Mouse (Mus musculus): ENCODE results near the gene Kcnk3. TPM values are rescaled to one million over a fixed set of nuclear protein-coding genes. Genes with fewer than 3 reads are reported as not detected.

Gene Kcnk3
- polyA plus RNA-seq, 1 experiment: not detected

DNA sequence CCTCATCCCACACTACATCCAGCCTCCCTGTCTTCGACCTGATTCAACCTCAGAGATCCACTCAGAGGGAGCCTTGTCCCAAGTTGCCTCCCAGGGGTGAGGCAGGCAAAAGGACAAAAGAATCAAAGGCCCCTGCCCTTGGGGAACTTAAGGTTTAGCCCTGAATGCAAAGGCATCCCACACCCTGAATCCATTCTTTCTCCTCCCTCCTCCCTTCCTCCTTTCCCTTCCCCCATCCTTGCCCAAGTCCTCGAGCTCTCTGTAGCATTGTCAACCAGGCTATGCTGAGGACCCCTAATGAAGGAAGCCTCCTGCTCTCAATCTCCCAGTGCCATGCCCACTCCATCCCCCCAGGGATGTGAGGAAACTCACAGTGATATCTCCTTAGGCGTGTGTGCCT lies 23.7 kb downstream of the Kcnk3 start:
- no peak overlapping the region for H3K4me3 ChIP-seq (ENCODE audit: low read depth, low read length)
- no peaks in the 10 kb centered on the region for H3K9me3 ChIP-seq (replicated peaks; ENCODE audit: control insufficient read depth, insufficient read depth, low read length, poor library complexity, severe bottlenecking)
- H3K27ac ChIP-seq (ENCODE audit: insufficient read depth, low read length): peak overlapping the region; percentile 86
- no peaks in the 10 kb centered on the region for H3K27me3 ChIP-seq (ENCODE audit: control insufficient read depth, insufficient read depth, low read length, poor library complexity, severe bottlenecking)
- no peak overlapping the region for H3K9ac ChIP-seq (ENCODE audit: low read depth, poor library complexity, severe bottlenecking)
- peaks cover 14% of the 10 kb centered on the region for H3K4me1 ChIP-seq (ENCODE audit: control insufficient read depth, insufficient read depth, low read length)
- TF ChIP-seq EP300 (IDR thresholded peaks at IDR 0.05; ENCODE audit: insufficient read depth, low read depth, low read length): peak; percentile 48; the same call in 1 of the 2 replicates
- TF ChIP-seq POLR2A (IDR thresholded peaks at IDR 0.05; ENCODE audit: insufficient read depth, low read length): no peak
- TF ChIP-seq CTCF (IDR thresholded peaks at IDR 0.05; ENCODE audit: low read depth, low read length): no peak
- no peaks in the 10 kb centered on the region for H3K36me3 ChIP-seq (ENCODE audit: control insufficient read depth, insufficient read depth, low read length, poor library complexity, severe bottlenecking)

DNA sequence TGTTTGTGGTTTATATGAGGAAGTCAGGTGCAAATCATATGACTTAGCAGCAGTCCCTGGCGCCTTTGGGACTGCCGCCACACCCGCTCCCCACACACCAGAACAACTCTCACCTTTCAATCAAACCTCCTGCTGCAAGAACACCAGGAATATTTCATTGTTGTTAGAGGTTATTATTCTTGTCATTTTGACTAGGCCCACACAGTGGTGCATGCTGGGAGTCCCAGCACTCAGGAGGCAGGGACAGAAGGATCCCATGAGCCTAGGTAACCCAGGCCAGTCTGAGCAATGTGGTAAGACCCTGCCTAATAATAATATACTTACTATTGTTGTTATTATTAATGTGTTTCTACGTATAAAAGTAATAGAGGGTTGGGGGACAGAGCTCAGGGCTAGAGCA lies 24.6 kb downstream of the Kcnk3 start:
- Histone ChIP-seq H3K36me3 (ENCODE audit: control insufficient read depth, insufficient read depth, low read length, poor library complexity, severe bottlenecking) (no peaks in the 10 kb centered on the region), H3K4me3 (ENCODE audit: low read depth, low read length) (no peak overlapping the region), H3K27me3 (ENCODE audit: control insufficient read depth, insufficient read depth, low read length, poor library complexity, severe bottlenecking) (no peaks in the 10 kb centered on the region), H3K9me3 (replicated peaks; ENCODE audit: control insufficient read depth, insufficient read depth, low read length, poor library complexity, severe bottlenecking) (no peaks in the 10 kb centered on the region), H3K9ac (ENCODE audit: low read depth, poor library complexity, severe bottlenecking) (no peak overlapping the region), H3K4me1 (ENCODE audit: control insufficient read depth, insufficient read depth, low read length) (peaks cover 14% of the 10 kb centered on the region), H3K27ac (ENCODE audit: insufficient read depth, low read length) (no peak overlapping the region)
- TF ChIP-seq EP300 (IDR thresholded peaks at IDR 0.05; ENCODE audit: insufficient read depth, low read depth, low read length): no peak
- no peak for TF ChIP-seq POLR2A (IDR thresholded peaks at IDR 0.05; ENCODE audit: insufficient read depth, low read length)
- no peak for TF ChIP-seq CTCF (IDR thresholded peaks at IDR 0.05; ENCODE audit: low read depth, low read length)

GRCm38 (mm10) chr5:30613242-30613641 lies 25.3 kb downstream of the Kcnk3 start:
- TF ChIP-seq EP300 (IDR thresholded peaks at IDR 0.05; ENCODE audit: insufficient read depth, low read depth, low read length) (no peak), CTCF (IDR thresholded peaks at IDR 0.05; ENCODE audit: low read depth, low read length) (no peak), POLR2A (IDR thresholded peaks at IDR 0.05; ENCODE audit: insufficient read depth, low read length) (no peak)
- peak overlapping the region; percentile 77; the same call in 1 of the 2 replicates for H3K27ac ChIP-seq (ENCODE audit: insufficient read depth, low read length)

DNA sequence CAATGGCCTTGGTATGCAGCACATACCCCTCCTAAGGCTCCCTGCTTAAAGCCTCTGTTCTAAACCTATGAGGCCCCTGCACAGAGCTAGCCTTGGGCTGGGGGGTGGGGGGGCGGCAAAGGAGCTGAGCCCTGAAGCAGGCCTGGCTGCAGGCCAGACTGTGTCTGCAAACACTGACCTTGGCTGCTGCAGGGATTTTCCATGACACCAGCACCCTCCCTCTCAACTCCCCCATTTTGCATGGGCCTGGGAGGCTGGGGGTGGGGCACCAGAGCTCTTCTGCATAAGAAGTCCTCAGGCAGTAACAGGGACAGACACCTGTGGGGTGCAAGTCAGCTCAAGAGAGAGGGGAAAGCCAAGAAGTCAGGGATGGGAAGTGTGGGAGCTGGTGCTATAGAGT lies 26.3 kb downstream of the Kcnk3 start:
- Histone ChIP-seq H3K4me1 (ENCODE audit: control insufficient read depth, insufficient read depth, low read length) (peaks cover 14% of the 10 kb centered on the region), H3K4me3 (ENCODE audit: low read depth, low read length) (no peak overlapping the region), H3K9ac (ENCODE audit: low read depth, poor library complexity, severe bottlenecking) (no peak overlapping the region), H3K27ac (ENCODE audit: insufficient read depth, low read length) (peak overlapping the region; percentile 77), H3K27me3 (ENCODE audit: control insufficient read depth, insufficient read depth, low read length, poor library complexity, severe bottlenecking) (no peaks in the 10 kb centered on the region), H3K36me3 (ENCODE audit: control insufficient read depth, insufficient read depth, low read length, poor library complexity, severe bottlenecking) (no peaks in the 10 kb centered on the region), H3K9me3 (replicated peaks; ENCODE audit: control insufficient read depth, insufficient read depth, low read length, poor library complexity, severe bottlenecking) (no peaks in the 10 kb centered on the region)
- TF ChIP-seq EP300 (IDR thresholded peaks at IDR 0.05; ENCODE audit: insufficient read depth, low read depth, low read length) (peak; percentile 90), POLR2A (IDR thresholded peaks at IDR 0.05; ENCODE audit: insufficient read depth, low read length) (no peak), CTCF (IDR thresholded peaks at IDR 0.05; ENCODE audit: low read depth, low read length) (no peak)

More at GRCm38 (mm10) chr5:30613242-30613641, 25.3 kb downstream of the Kcnk3 start:
- H3K9ac ChIP-seq (ENCODE audit: low read depth, poor library complexity, severe bottlenecking): no peak overlapping the region
- no peaks in the 10 kb centered on the region for H3K9me3 ChIP-seq (replicated peaks; ENCODE audit: control insufficient read depth, insufficient read depth, low read length, poor library complexity, severe bottlenecking)
- no peaks in the 10 kb centered on the region for H3K27me3 ChIP-seq (ENCODE audit: control insufficient read depth, insufficient read depth, low read length, poor library complexity, severe bottlenecking)
- peaks cover 14% of the 10 kb centered on the region for H3K4me1 ChIP-seq (ENCODE audit: control insufficient read depth, insufficient read depth, low read length)
- H3K4me3 ChIP-seq (ENCODE audit: low read depth, low read length): no peak overlapping the region
- no peaks in the 10 kb centered on the region for H3K36me3 ChIP-seq (ENCODE audit: control insufficient read depth, insufficient read depth, low read length, poor library complexity, severe bottlenecking)

GRCm38 (mm10) chr5:30615416-30615815 lies 27.4 kb downstream of the Kcnk3 start:
- H3K9ac ChIP-seq (ENCODE audit: low read depth, poor library complexity, severe bottlenecking): no peak overlapping the region
- no peaks in the 10 kb centered on the region for H3K27me3 ChIP-seq (ENCODE audit: control insufficient read depth, insufficient read depth, low read length, poor library complexity, severe bottlenecking)
- no peak for TF ChIP-seq POLR2A (IDR thresholded peaks at IDR 0.05; ENCODE audit: insufficient read depth, low read length)
- TF ChIP-seq CTCF (IDR thresholded peaks at IDR 0.05; ENCODE audit: low read depth, low read length): no peak
- TF ChIP-seq EP300 (IDR thresholded peaks at IDR 0.05; ENCODE audit: insufficient read depth, low read depth, low read length): no peak
- H3K4me3 ChIP-seq (ENCODE audit: low read depth, low read length): no peak overlapping the region
- no peaks in the 10 kb centered on the region for H3K36me3 ChIP-seq (ENCODE audit: control insufficient read depth, insufficient read depth, low read length, poor library complexity, severe bottlenecking)
- H3K27ac ChIP-seq (ENCODE audit: insufficient read depth, low read length): no peak overlapping the region
- H3K9me3 ChIP-seq (replicated peaks; ENCODE audit: control insufficient read depth, insufficient read depth, low read length, poor library complexity, severe bottlenecking): no peaks in the 10 kb centered on the region
- peaks cover 14% of the 10 kb centered on the region for H3K4me1 ChIP-seq (ENCODE audit: control insufficient read depth, insufficient read depth, low read length)

DNA sequence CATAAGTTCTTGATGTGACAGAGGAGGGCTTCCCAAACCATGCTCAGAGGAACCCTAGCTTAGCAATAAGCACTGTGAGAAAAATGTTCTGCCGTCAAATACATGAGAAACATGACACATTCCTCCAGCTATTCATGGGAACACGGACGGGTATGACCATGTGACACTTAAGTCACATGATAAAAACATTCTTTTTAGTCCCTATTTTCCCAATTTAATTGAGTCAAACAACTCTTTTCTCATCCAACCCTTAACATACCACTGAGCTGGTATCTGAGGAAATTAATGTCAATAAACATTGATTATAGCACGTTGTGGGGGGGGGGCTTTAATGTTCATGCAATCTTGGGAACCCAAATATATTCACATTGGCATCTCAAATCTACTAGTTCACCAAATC lies 27.8 kb downstream of the Kcnk3 start:
- Histone ChIP-seq H3K4me3 (ENCODE audit: low read depth, low read length) (no peak overlapping the region), H3K27ac (ENCODE audit: insufficient read depth, low read length) (no peak overlapping the region), H3K4me1 (ENCODE audit: control insufficient read depth, insufficient read depth, low read length) (peaks cover 14% of the 10 kb centered on the region), H3K27me3 (ENCODE audit: control insufficient read depth, insufficient read depth, low read length, poor library complexity, severe bottlenecking) (no peaks in the 10 kb centered on the region), H3K9ac (ENCODE audit: low read depth, poor library complexity, severe bottlenecking) (no peak overlapping the region), H3K36me3 (ENCODE audit: control insufficient read depth, insufficient read depth, low read length, poor library complexity, severe bottlenecking) (no peaks in the 10 kb centered on the region), H3K9me3 (replicated peaks; ENCODE audit: control insufficient read depth, insufficient read depth, low read length, poor library complexity, severe bottlenecking) (no peaks in the 10 kb centered on the region)
- TF ChIP-seq POLR2A (IDR thresholded peaks at IDR 0.05; ENCODE audit: insufficient read depth, low read length) (no peak), EP300 (IDR thresholded peaks at IDR 0.05; ENCODE audit: insufficient read depth, low read depth, low read length) (no peak), CTCF (IDR thresholded peaks at IDR 0.05; ENCODE audit: low read depth, low read length) (no peak)

Measured in ES-Bruce4 (cell line).